Comparison of ENCODE assay signal across 26 mouse cellular contexts in genomic region chr11:119967892-119968291, GRCm38 (mm10).
"Had no signal": no experiment of that assay in that cellular context is flagged by ENCODE, and none has a peak within 500 bp of the region (broad histone marks: within the 10 kb centered on the region; RNA-seq: fewer than 3 reads in every experiment).

No protein-coding gene starts in this region.

- H3K9me3 ChIP-seq: limb, embryonic 10.5 days; limb, embryonic 12.5 days; limb, embryonic 13.5 days; limb, embryonic 15.5 days; liver, embryonic 13.5 days; liver, embryonic 15.5 days; lung, embryonic 15.5 days; megakaryocyte, embryonic 14.5 days; midbrain, embryonic 10.5 days; midbrain, embryonic 12.5 days; midbrain, embryonic 13.5 days; midbrain, embryonic 15.5 days; neural tube, embryonic 12.5 days; neural tube, embryonic 13.5 days had no signal

- ATAC-seq: midbrain, embryonic 13.5 days; midbrain, embryonic 15.5 days; midbrain, embryonic 16.5 days had no signal

- H3K4me3 ChIP-seq: left cerebral cortex, adult 2 months; limb, embryonic 10.5 days; limb, embryonic 12.5 days; limb, embryonic 13.5 days; limb, embryonic 15.5 days; liver, embryonic 13.5 days; liver, embryonic 15.5 days; lung, embryonic 15.5 days; megakaryocyte, embryonic 14.5 days; midbrain, embryonic 10.5 days; midbrain, embryonic 12.5 days; midbrain, embryonic 13.5 days; midbrain, embryonic 15.5 days; myocyte; neural tube, embryonic 12.5 days; neural tube, embryonic 13.5 days had no signal

- H3K27ac ChIP-seq: left cerebral cortex, adult 2 months; limb, embryonic 10.5 days; limb, embryonic 12.5 days; limb, embryonic 13.5 days; limb, embryonic 15.5 days; liver, embryonic 13.5 days; liver, embryonic 14.5 days; liver, embryonic 15.5 days; lung, embryonic 15.5 days; macrophage; midbrain, embryonic 10.5 days; midbrain, embryonic 12.5 days; midbrain, embryonic 13.5 days; midbrain, embryonic 15.5 days; neural tube, embryonic 12.5 days; neural tube, embryonic 13.5 days had no signal

- H3K27me3 ChIP-seq: limb, embryonic 12.5 days; limb, embryonic 13.5 days; limb, embryonic 15.5 days; liver, embryonic 13.5 days; liver, embryonic 15.5 days; lung, embryonic 15.5 days; midbrain, embryonic 12.5 days; midbrain, embryonic 13.5 days; midbrain, embryonic 15.5 days; neural tube, embryonic 12.5 days; neural tube, embryonic 13.5 days had no signal

- H3K9ac ChIP-seq: limb, embryonic 12.5 days; limb, embryonic 13.5 days; limb, embryonic 15.5 days; liver, embryonic 13.5 days; liver, embryonic 14.5 days; liver, embryonic 15.5 days; lung, embryonic 14.5 days; lung, embryonic 15.5 days; midbrain, embryonic 12.5 days; midbrain, embryonic 13.5 days; midbrain, embryonic 15.5 days; neural tube, embryonic 12.5 days; neural tube, embryonic 13.5 days had no signal

- H3K36me3 ChIP-seq: midbrain, embryonic 10.5 days; midbrain, embryonic 12.5 days; midbrain, embryonic 13.5 days; midbrain, embryonic 15.5 days; neural tube, embryonic 12.5 days; neural tube, embryonic 13.5 days had no signal

- DNase-seq: liver; liver, embryonic 13.5 days; lung, adult 2 months; lung, embryonic 14.5 days; lung, postnatal 10 days; midbrain, embryonic 14.5 days had no signal

- H3K4me1 ChIP-seq: lung, embryonic 15.5 days had no signal

- H3K4me2 ChIP-seq: limb, embryonic 12.5 days; limb, embryonic 13.5 days; limb, embryonic 15.5 days; liver, embryonic 11.5 days; liver, embryonic 13.5 days; liver, embryonic 15.5 days; lung, embryonic 14.5 days; lung, embryonic 15.5 days; midbrain, embryonic 11.5 days; midbrain, embryonic 12.5 days; midbrain, embryonic 13.5 days; midbrain, embryonic 15.5 days; neural tube, embryonic 12.5 days; neural tube, embryonic 13.5 days had no signal
